Mouse (Mus musculus) heart, postnatal 0 days (tissue): Measurements from ENCODE around the gene Vmp1. TPM values are rescaled to one million over a fixed set of nuclear protein-coding genes. Genes with fewer than 3 reads are reported as not detected.

Source experiments
- ATAC-seq: fragments of 200-750 bp; cut with Nextera tagmentation; 2 replicates; pipeline ENCODE4 v1.8.0; 2017; ENCODE audit warnings: low read depth, moderate number of reproducible peaks, moderate library complexity; ENCODE audit not compliant: insufficient read depth
- DNase-seq: peaks from one replicate; pipeline ENCODE4 v3.0.0-alpha.2; 2016; ENCODE audit warnings: low spot score
- H3K27ac ChIP-seq: fragments of 300-500 bp; sonication (generic); 2 replicates; pipeline ENCODE4 v1.5.1; 2014; ENCODE audit warnings: low read depth, mild to moderate bottlenecking
- H3K27me3 ChIP-seq: fragments of 300-500 bp; sonication (generic); 2 replicates; pipeline ENCODE4 v1.6.1; 2014; ENCODE audit warnings: low read length, mixed read lengths; ENCODE audit not compliant: control insufficient read depth, insufficient read depth
- H3K36me3 ChIP-seq: fragments of 300-500 bp; sonication (generic); replicated peaks from 2 replicates; pipeline ENCODE4 v1.6.1; 2014; ENCODE audit warnings: low read length, mixed read lengths; ENCODE audit not compliant: control insufficient read depth, insufficient read depth
- H3K4me1 ChIP-seq: fragments of 300-500 bp; sonication (generic); 2 replicates; pipeline ENCODE4 v1.6.1; 2014; ENCODE audit warnings: antibody characterized with exemption; ENCODE audit not compliant: control insufficient read depth, insufficient read depth
- H3K4me2 ChIP-seq: fragments of 300-500 bp; sonication (generic); 2 replicates; pipeline ENCODE4 v1.6.1; 2014; ENCODE audit warnings: low read depth, mild to moderate bottlenecking, low read length, moderate library complexity
- H3K4me3 ChIP-seq: fragments of 300-500 bp; sonication (generic); 2 replicates; pipeline ENCODE4 v1.5.1; 2014; ENCODE audit warnings: low read depth, low read length
- H3K9ac ChIP-seq: fragments of 300-500 bp; sonication (generic); replicated peaks from 2 replicates; pipeline ENCODE4 v1.6.1; 2014; ENCODE audit warnings: low read depth, low read length, mixed read lengths
- H3K9me3 ChIP-seq: fragments of 300-500 bp; sonication (generic); replicated peaks from 2 replicates; pipeline ENCODE4 v1.6.1; 2016; ENCODE audit warnings: low read length; ENCODE audit not compliant: control insufficient read depth
- CTCF ChIP-seq: IDR thresholded peaks from 2 replicates; pipeline ENCODE4 v1.5.1; 2016; ENCODE audit warnings: antibody characterized with exemption, control low read depth, low read depth
- EP300 ChIP-seq: IDR thresholded peaks from 2 replicates; pipeline ENCODE4 v1.6.1; 2016; ENCODE audit warnings: antibody characterized with exemption, low read depth
- WGBS: fragments of 180-500 bp; shearing (Covaris S2); extraction: QIAGEN DNeasy Blood & Tissue Kit; methylation state at CpG from one replicate; pipeline ENCODE4 v1.1.7; 2014; 5-methylcytosine and 5-hydroxymethylcytosine counted together
- polyA plus RNA-seq: library from polyadenylated mRNA; unstranded; fragments of >200 nt; fragmentation: Nextera tagmentation; extraction: Ambion mirVana; gene quantifications from 2 replicates; pipeline ENCODE4 v1.2.1, GENCODE M21; 2015
- total RNA-seq: library from RNA; depleted of rRNA; stranded (reverse); fragments of >200 nt; gene quantifications from 2 replicates; pipeline ENCODE4 v1.2.3, GENCODE M21; 2014; ENCODE audit warnings: low replicate concordance

The Vmp1 gene
- total and polyA plus RNA-seq, 2 experiments from 2014 or later, result 48.9 to 77.9 TPM

DNA sequence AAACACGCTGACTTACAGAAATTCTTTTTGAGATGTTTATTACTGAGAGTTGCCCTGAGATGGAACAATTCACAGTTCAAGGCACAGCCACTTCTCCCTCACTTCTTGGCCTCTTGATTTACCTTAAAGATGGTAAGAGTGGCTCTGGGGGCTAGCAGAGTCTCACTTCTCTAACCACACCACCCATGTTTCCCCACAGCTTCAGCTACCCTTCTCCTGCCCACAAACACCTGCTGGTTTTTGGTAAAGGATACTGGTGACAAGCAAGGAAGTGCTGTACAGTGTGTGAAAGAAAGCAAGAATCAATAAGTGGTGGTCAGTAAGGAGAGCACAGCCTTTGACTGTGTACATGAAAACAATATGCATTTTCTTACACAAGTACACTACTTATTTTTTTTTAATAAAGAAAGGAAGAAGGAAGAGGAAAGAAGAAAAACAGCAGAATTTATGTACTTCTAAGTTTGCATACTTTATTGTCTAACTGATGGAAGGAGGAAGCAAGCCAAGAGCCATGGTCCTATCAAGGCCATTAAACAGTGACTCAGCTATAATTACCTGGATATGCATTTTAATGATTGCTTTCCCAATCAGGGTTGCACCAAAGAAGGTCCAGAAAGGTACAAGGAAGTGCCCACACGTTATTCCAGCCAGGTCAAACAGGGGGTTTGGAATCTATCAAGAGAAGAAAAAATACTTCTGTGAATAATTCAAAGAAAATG lies 76.9 kb downstream of the Vmp1 start:
- Histone ChIP-seq H3K4me2 (no peak overlapping the region), H3K27me3 (no peaks in the 10 kb centered on the region), H3K9me3 (no peaks in the 10 kb centered on the region), H3K4me1 (no peaks in the 10 kb centered on the region), H3K4me3 (no peak overlapping the region), H3K36me3 (peaks cover 18% of the 10 kb centered on the region), H3K27ac (no peak overlapping the region), H3K9ac (no peak overlapping the region)
- no peak for ATAC-seq
- TF ChIP-seq CTCF, result no peak
- TF ChIP-seq EP300, result no peak
- no peak for DNase-seq
- WGBS, result 88% methylated on average over 2 of the region's 2 CpGs

DNA sequence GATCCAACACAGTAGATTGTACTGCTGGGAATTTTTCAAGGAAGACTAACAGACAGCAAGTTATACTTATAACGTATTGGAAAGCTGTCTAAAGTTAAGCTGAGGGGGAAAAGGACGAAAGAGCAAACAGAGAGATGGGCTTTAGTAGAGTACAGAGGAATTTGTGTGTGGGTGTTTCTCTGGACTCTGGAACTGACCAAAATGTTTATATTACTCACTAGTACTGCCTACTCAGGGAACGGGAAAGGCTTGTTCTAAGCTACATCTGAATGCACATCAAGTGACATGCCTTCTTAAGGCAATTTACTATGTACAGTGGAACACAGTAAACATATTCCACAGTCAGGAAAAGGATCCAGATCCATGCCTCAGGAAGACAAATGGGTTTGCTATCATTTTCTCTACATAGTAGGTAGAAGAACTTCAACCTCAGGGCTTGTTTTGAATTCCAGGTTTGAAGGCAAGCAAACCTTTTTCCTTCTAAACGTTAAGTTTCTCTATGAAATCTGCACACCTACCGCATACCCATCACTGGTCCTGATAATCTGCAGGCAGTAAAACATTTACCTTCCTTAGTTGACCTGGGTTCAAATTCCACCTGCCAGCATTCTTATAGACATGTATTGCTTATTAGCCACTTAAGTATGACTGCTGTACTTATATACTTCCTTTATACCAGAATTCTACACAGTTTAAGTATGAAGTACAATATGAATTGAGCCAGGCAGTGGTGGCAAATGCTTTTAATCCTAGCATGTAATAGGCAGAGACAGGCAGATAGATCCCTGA lies 78.7 kb downstream of the Vmp1 start:
- no peak for ATAC-seq
- no peak overlapping the region for H3K4me3 ChIP-seq
- no peaks in the 10 kb centered on the region for H3K4me1 ChIP-seq
- no peak overlapping the region for H3K4me2 ChIP-seq
- WGBS, result 81% methylated on average over 5 of the region's 5 CpGs
- no peaks in the 10 kb centered on the region for H3K27me3 ChIP-seq
- no peak for DNase-seq
- H3K9me3 ChIP-seq, result no peaks in the 10 kb centered on the region
- H3K9ac ChIP-seq, result no peak overlapping the region
- H3K27ac ChIP-seq, result no peak overlapping the region
- TF ChIP-seq CTCF (no peak), EP300 (no peak)
- H3K36me3 ChIP-seq, result peaks cover 18% of the 10 kb centered on the region

DNA sequence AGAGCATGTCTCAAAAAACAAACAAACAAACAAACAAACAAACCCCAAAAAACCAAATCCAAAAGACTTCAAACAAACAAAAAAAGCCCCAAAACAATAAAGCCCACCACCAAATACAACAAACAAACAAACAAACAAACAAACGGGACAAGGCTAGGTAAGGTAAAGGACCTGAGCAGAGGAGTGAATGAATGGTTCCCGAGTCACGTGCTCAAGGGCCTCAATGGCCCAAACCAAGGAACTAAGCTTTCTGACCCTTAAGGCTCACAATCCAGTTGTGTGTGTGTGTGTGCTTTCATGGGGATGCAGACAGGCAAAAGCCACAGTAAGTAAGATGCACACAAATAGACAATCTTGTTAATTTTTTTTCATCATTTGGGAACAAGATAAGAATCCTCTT lies 79.3 kb downstream of the Vmp1 start:
- no peak for TF ChIP-seq EP300
- TF ChIP-seq CTCF, result no peak
- Histone ChIP-seq H3K9ac (no peak overlapping the region), H3K4me2 (no peak overlapping the region), H3K9me3 (no peaks in the 10 kb centered on the region), H3K36me3 (peaks cover 18% of the 10 kb centered on the region), H3K4me1 (no peaks in the 10 kb centered on the region), H3K27ac (no peak overlapping the region), H3K27me3 (no peaks in the 10 kb centered on the region), H3K4me3 (no peak overlapping the region)
- 92% methylated on average over 3 of the region's 3 CpGs for WGBS
- ATAC-seq (no peak), DNase-seq (no peak)

DNA sequence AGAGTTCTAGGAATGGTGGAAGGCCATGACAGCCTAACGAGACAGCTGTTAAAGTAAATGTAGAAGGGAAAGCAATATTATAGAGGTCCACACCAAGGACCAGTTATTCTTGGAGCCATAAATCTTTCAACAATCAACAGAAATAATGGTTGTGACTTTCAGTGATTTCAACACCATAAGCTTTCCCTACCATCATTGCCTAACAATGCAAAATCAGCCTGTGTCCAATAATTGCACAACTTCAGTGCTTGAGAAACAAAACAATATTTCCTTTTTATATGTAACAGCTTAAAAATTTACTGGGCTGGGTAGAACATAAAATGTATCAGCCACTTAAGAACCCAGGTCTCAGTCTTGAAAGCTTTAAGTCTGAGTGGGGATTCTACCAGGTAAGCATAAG lies 79.9 kb downstream of the Vmp1 start:
- Histone ChIP-seq H3K4me3 (no peak overlapping the region), H3K27ac (0 out of 2 replicates have a peak overlapping the region, but pooled peaks have one; percentile 7), H3K36me3 (peaks cover 17% of the 10 kb centered on the region), H3K4me1 (no peaks in the 10 kb centered on the region), H3K9ac (no peak overlapping the region), H3K9me3 (no peaks in the 10 kb centered on the region), H3K27me3 (no peaks in the 10 kb centered on the region), H3K4me2 (no peak overlapping the region)
- WGBS, result 90% methylated on average over 1 of the region's 1 CpGs
- DNase-seq, result peak; percentile 24
- no peak for ATAC-seq
- no peak for TF ChIP-seq EP300
- TF ChIP-seq CTCF, result no peak

- Histone ChIP-seq H3K9ac (no peak overlapping the region), H3K4me1 (no peaks in the 10 kb centered on the region), H3K4me3 (no peak overlapping the region), H3K9me3 (no peaks in the 10 kb centered on the region), H3K27me3 (no peaks in the 10 kb centered on the region), H3K36me3 (peaks cover 11% of the 10 kb centered on the region), H3K4me2 (no peak overlapping the region), H3K27ac (no peak overlapping the region)
- WGBS, result 60% methylated on average over 3 of the region's 3 CpGs
- TF ChIP-seq CTCF (no peak), EP300 (no peak)
- DNase-seq (no peak), ATAC-seq (no peak)
Measured at GRCm38 (mm10) chr11:86602116-86602515, 81.5 kb downstream of the Vmp1 start.
